In genomic region chr11:4141505-4141904, GRCm38 (mm10) we compare ENCODE assay signal across 17 mouse cellular contexts. TPM values are rescaled to one million over a fixed set of nuclear protein-coding genes. Genes with fewer than 3 reads are reported as not detected.
"Had no signal": no experiment of that assay in that cellular context is flagged by ENCODE, and none has a peak within 500 bp of the region (broad histone marks: within the 10 kb centered on the region; RNA-seq: fewer than 3 reads in every experiment).

No protein-coding gene starts in this region.

- H3K4me3 ChIP-seq: limb, embryonic 13.5 days; limb, embryonic 15.5 days; liver, embryonic 12.5 days; megakaryocyte, embryonic 14.5 days; midbrain, embryonic 12.5 days; neural tube, embryonic 12.5 days; stomach, embryonic 15.5 days had no signal

- H3K27ac ChIP-seq: limb, embryonic 13.5 days; limb, embryonic 15.5 days; liver, embryonic 12.5 days; liver, embryonic 14.5 days; macrophage; midbrain, embryonic 12.5 days; neural tube, embryonic 12.5 days; stomach, embryonic 15.5 days; stomach, postnatal 0 days had no signal

- H3K4me1 ChIP-seq: stomach, embryonic 15.5 days had no signal

- H3K27me3 ChIP-seq: limb, embryonic 13.5 days; limb, embryonic 15.5 days; liver, embryonic 12.5 days; midbrain, embryonic 12.5 days; neural tube, embryonic 12.5 days; stomach, embryonic 15.5 days had no signal

- ATAC-seq: liver, embryonic 12.5 days; midbrain, embryonic 16.5 days had no signal

- H3K4me2 ChIP-seq: limb, embryonic 13.5 days; limb, embryonic 15.5 days; liver, embryonic 12.5 days; midbrain, embryonic 12.5 days; neural tube, embryonic 12.5 days; stomach, embryonic 15.5 days had no signal

- H3K9me3 ChIP-seq: limb, embryonic 13.5 days; limb, embryonic 15.5 days; liver, embryonic 12.5 days; megakaryocyte, embryonic 14.5 days; midbrain, embryonic 12.5 days; neural tube, embryonic 12.5 days; stomach, embryonic 15.5 days had no signal

- H3K9ac ChIP-seq: limb, embryonic 13.5 days; limb, embryonic 15.5 days; liver, embryonic 12.5 days; liver, embryonic 14.5 days; midbrain, embryonic 12.5 days; neural tube, embryonic 12.5 days; stomach, embryonic 15.5 days had no signal

- DNase-seq: midbrain, embryonic 14.5 days; right cerebral cortex, postnatal 14 days; thymus, adult 2 months; thymus, postnatal 25 days; thymus, postnatal 4 days had no signal

RNA-seq across cellular contexts. Expression of gene Sec14l2, which starts 18.3 kb away (rescaled TPM):
- total RNA-seq: monocyte, adult 5-6 weeks had no signal
